Mouse (Mus musculus): Measurements from ENCODE around the gene Tmem45b. TPM values are rescaled to one million over a fixed set of nuclear protein-coding genes. Genes with fewer than 3 reads are reported as not detected.
A peak's percentile ranks its signal among the peaks of the same experiment; 100 is the strongest.
"Not testable (repeated sequence)": the region's sequence is repeated elsewhere in the genome, so short reads cannot be mapped to it uniquely, and the experiment has no call there.

The Tmem45b gene
- 0.11 and 0.27 TPM in 2 replicates for polyA plus RNA-seq (2014; fragmentation: Nextera tagmentation; extraction: Ambion mirVana)

DNA sequence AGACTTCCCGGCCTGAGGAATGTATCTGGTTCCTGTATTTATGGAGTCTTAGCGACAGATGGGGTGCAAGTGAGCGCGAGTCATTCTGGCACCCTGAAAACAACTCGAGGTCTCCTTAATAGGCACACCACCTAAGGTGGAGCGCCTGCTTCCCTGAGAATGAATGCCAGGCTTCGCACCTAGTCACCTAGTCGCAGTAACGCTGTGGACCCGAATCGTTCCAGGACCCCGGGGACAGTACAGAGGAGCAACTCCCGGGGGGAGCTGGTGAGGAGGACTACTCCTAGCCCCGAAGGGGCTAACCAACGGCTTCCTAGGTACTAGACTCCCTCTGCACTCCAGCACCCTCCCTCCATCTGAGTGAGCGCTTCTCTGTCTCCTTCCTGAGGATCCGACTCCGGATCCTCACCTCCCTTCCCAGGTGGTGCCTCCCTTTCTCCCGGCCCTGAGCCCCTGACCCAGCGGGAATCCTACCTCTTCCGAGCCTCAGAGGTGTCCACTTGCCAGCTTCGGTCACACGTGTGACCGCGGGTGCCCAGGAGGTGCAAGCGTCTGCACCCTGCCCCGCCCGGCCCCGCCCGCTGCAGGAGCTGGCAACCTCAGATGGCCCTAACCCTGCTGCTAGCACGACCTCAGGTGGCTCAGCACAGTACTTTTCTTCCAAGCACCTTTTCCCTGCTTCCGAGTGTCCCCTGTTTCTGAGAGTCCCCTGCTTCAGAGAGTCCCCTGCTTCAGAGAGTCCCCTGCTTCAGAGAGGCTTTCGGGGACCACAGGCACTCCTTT, at the start of gene Tmem45b:
TSS of gene Tmem45b (minus strand) at position 771 of the 783 bp plus-strand sequence.
- no peak for DNase-seq (ENCODE audit: low spot score)
- H3K9me3 ChIP-seq (ENCODE audit: control insufficient read depth, low read length): no peaks in the 10 kb centered on the region
- H3K4me1 ChIP-seq (replicated peaks; ENCODE audit: control insufficient read depth, insufficient read depth, low read length): 0 out of 2 replicates have a peak, but pooled peaks cover 5% of the 10 kb centered on the region
- H3K27me3 ChIP-seq (ENCODE audit: control insufficient read depth, insufficient read depth, low read length): peaks cover 19% of the 10 kb centered on the region
- H3K27ac ChIP-seq: no peak within 1 kb of the TSS
- ATAC-seq (ENCODE audit: low FRiP score): no peak
- no peak within 1 kb of the TSS; the same call in 1 of the 2 replicates for H3K4me3 ChIP-seq (replicated peaks; ENCODE audit: low read length)
- H3K9ac ChIP-seq: no peak within 1 kb of the TSS
- WGBS: 10% methylated on average over 33 of the region's 33 CpGs
- no peaks in the 10 kb centered on the region for H3K36me3 ChIP-seq (replicated peaks; ENCODE audit: control insufficient read depth, insufficient read depth)
- H3K4me2 ChIP-seq (replicated peaks): peak within 1 kb of the TSS; percentile 34

DNA sequence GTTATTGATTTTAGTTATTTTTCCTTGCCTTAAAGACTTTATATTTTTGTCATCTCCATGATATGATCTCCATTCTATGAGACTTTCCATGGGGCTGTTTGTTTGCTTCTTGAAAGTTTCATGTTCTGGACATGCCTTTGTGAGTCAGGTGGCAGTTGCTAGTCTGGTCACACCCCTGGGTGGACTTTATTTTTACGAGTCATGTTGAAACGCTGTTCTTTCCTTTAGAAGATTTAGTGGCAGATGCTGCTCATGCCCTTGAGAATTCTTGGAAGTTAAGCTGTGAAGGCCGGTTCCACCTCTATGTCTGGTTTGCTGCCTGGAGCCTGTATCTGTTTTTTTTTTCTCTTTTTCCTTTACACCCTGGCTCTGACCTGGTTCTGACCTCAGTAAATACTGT, 43.9 kb upstream of the Tmem45b start:
- Histone ChIP-seq H3K9me3 (ENCODE audit: control insufficient read depth, low read length) (no peaks in the 10 kb centered on the region), H3K4me2 (replicated peaks) (no peak overlapping the region), H3K4me1 (replicated peaks; ENCODE audit: control insufficient read depth, insufficient read depth, low read length) (no peaks in the 10 kb centered on the region), H3K27me3 (ENCODE audit: control insufficient read depth, insufficient read depth, low read length) (no peaks in the 10 kb centered on the region), H3K9ac (no peak overlapping the region), H3K4me3 (replicated peaks; ENCODE audit: low read length) (no peak overlapping the region), H3K27ac (no peak overlapping the region), H3K36me3 (replicated peaks; ENCODE audit: control insufficient read depth, insufficient read depth) (no peaks in the 10 kb centered on the region)
- no peak for ATAC-seq (ENCODE audit: low FRiP score)
- 79% methylated on average over 3 of the region's 3 CpGs for WGBS
- no peak for DNase-seq (ENCODE audit: low spot score)

GRCm38 (mm10) chr9:31501221-31501620, 37.0 kb upstream of the Tmem45b start:
- not testable (repeated sequence) for H3K4me3 ChIP-seq (replicated peaks; ENCODE audit: low read length); DNase-seq (ENCODE audit: low spot score); H3K4me2 ChIP-seq (replicated peaks); H3K9me3 ChIP-seq (ENCODE audit: control insufficient read depth, low read length); H3K27me3 ChIP-seq (ENCODE audit: control insufficient read depth, insufficient read depth, low read length); H3K27ac ChIP-seq; ATAC-seq (ENCODE audit: low FRiP score); H3K4me1 ChIP-seq (replicated peaks; ENCODE audit: control insufficient read depth, insufficient read depth, low read length); H3K9ac ChIP-seq; H3K36me3 ChIP-seq (replicated peaks; ENCODE audit: control insufficient read depth, insufficient read depth)
- WGBS: 86% methylated on average over 1 of the region's 1 CpGs

DNA sequence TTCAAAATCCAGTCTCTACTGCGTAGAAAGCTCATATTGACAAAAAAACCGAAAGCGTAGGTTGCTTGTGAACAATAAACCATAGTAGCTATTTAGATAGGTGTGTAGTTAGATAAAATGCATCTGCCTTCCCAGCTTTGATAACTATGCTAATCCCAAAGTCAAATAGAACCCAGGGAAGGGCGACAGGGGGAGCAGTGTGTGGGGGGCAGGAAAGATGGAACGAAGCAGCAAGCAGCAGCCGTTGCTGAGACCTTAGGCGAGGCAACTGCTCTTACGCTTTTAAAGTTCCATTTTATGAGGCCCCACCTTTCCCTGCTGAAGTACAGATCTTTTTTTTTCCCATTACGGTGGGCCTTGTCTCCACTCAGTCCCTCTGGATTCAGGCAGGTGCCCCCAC, 1.1 kb downstream of the Tmem45b start:
- H3K36me3 ChIP-seq (replicated peaks; ENCODE audit: control insufficient read depth, insufficient read depth): no peaks in the 10 kb centered on the region
- H3K4me3 ChIP-seq (replicated peaks; ENCODE audit: low read length): no peak overlapping the region
- H3K4me2 ChIP-seq (replicated peaks): no peak overlapping the region
- H3K27me3 ChIP-seq (ENCODE audit: control insufficient read depth, insufficient read depth, low read length): peaks cover 19% of the 10 kb centered on the region
- DNase-seq (ENCODE audit: low spot score): no peak
- H3K9ac ChIP-seq: no peak overlapping the region
- H3K4me1 ChIP-seq (replicated peaks; ENCODE audit: control insufficient read depth, insufficient read depth, low read length): 0 out of 2 replicates have a peak, but pooled peaks cover 5% of the 10 kb centered on the region
- 56% methylated on average over 9 of the region's 9 CpGs for WGBS
- no peaks in the 10 kb centered on the region for H3K9me3 ChIP-seq (ENCODE audit: control insufficient read depth, low read length)
- no peak overlapping the region for H3K27ac ChIP-seq
- no peak for ATAC-seq (ENCODE audit: low FRiP score)

GRCm38 (mm10) chr9:31454356-31454755, 9.9 kb downstream of the Tmem45b start:
- Histone ChIP-seq H3K4me2 (replicated peaks) (no peak overlapping the region), H3K4me1 (replicated peaks; ENCODE audit: control insufficient read depth, insufficient read depth, low read length) (no peaks in the 10 kb centered on the region), H3K27me3 (ENCODE audit: control insufficient read depth, insufficient read depth, low read length) (no peaks in the 10 kb centered on the region), H3K9me3 (ENCODE audit: control insufficient read depth, low read length) (no peaks in the 10 kb centered on the region), H3K9ac (no peak overlapping the region), H3K27ac (no peak overlapping the region), H3K36me3 (replicated peaks; ENCODE audit: control insufficient read depth, insufficient read depth) (no peaks in the 10 kb centered on the region), H3K4me3 (replicated peaks; ENCODE audit: low read length) (no peak overlapping the region)
- 34% methylated on average over 1 of the region's 1 CpGs for WGBS
- no peak for DNase-seq (ENCODE audit: low spot score)
- no peak for ATAC-seq (ENCODE audit: low FRiP score)

GRCm38 (mm10) chr9:31452166-31452565, 12.1 kb downstream of the Tmem45b start:
- 84% methylated on average over 10 of the region's 10 CpGs for WGBS
- H3K4me1 ChIP-seq (replicated peaks; ENCODE audit: control insufficient read depth, insufficient read depth, low read length): no peaks in the 10 kb centered on the region
- no peak for ATAC-seq (ENCODE audit: low FRiP score)

GRCm38 (mm10) chr9:31449145-31449772, 15.0 kb downstream of the Tmem45b start:
- H3K36me3 ChIP-seq (replicated peaks; ENCODE audit: control insufficient read depth, insufficient read depth): no peaks in the 10 kb centered on the region
- no peak overlapping the region for H3K4me3 ChIP-seq (replicated peaks; ENCODE audit: low read length)
- H3K4me2 ChIP-seq (replicated peaks): no peak overlapping the region
- no peaks in the 10 kb centered on the region for H3K27me3 ChIP-seq (ENCODE audit: control insufficient read depth, insufficient read depth, low read length)
- H3K27ac ChIP-seq: no peak overlapping the region
- no peaks in the 10 kb centered on the region for H3K4me1 ChIP-seq (replicated peaks; ENCODE audit: control insufficient read depth, insufficient read depth, low read length)
- H3K9me3 ChIP-seq (ENCODE audit: control insufficient read depth, low read length): no peaks in the 10 kb centered on the region
- no peak overlapping the region for H3K9ac ChIP-seq
- no peak for ATAC-seq (ENCODE audit: low FRiP score)
- no peak for DNase-seq (ENCODE audit: low spot score)
- 87% methylated on average over 7 of the region's 7 CpGs for WGBS

More at GRCm38 (mm10) chr9:31452166-31452565, 12.1 kb downstream of the Tmem45b start:
- no peak overlapping the region for H3K4me2 ChIP-seq (replicated peaks)
- no peaks in the 10 kb centered on the region for H3K9me3 ChIP-seq (ENCODE audit: control insufficient read depth, low read length)
- H3K4me3 ChIP-seq (replicated peaks; ENCODE audit: low read length): no peak overlapping the region
- H3K9ac ChIP-seq: no peak overlapping the region
- H3K27ac ChIP-seq: no peak overlapping the region
- H3K27me3 ChIP-seq (ENCODE audit: control insufficient read depth, insufficient read depth, low read length): no peaks in the 10 kb centered on the region
- H3K36me3 ChIP-seq (replicated peaks; ENCODE audit: control insufficient read depth, insufficient read depth): no peaks in the 10 kb centered on the region
- DNase-seq (ENCODE audit: low spot score): no peak

DNA sequence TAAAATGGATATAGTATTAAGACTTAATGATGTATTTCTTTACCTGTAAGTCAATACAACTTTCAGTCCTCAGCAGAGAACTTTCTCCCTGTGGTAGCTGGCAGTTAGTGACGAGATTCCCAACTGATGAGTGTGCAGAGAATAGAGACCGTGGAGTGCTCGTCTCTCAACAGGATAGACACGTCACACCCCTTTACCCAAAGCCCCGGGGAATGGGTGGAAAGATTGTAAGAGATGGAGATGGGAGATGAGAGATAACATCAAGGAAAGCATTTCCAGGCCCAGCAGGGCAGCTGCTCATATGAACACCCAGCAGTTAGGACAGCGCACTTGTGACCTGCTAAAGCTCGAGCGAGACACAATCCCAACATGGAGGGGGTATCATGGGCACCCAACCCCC, 20.0 kb downstream of the Tmem45b start:
- no peaks in the 10 kb centered on the region for H3K27me3 ChIP-seq (ENCODE audit: control insufficient read depth, insufficient read depth, low read length)
- H3K9ac ChIP-seq: no peak overlapping the region
- WGBS: 78% methylated on average over 8 of the region's 8 CpGs
- H3K9me3 ChIP-seq (ENCODE audit: control insufficient read depth, low read length): no peaks in the 10 kb centered on the region
- no peak overlapping the region for H3K27ac ChIP-seq
- no peaks in the 10 kb centered on the region for H3K4me1 ChIP-seq (replicated peaks; ENCODE audit: control insufficient read depth, insufficient read depth, low read length)
- no peak overlapping the region for H3K4me2 ChIP-seq (replicated peaks)
- H3K4me3 ChIP-seq (replicated peaks; ENCODE audit: low read length): no peak overlapping the region
- no peaks in the 10 kb centered on the region for H3K36me3 ChIP-seq (replicated peaks; ENCODE audit: control insufficient read depth, insufficient read depth)
- no peak for DNase-seq (ENCODE audit: low spot score)
- ATAC-seq (ENCODE audit: low FRiP score): no peak

- Histone ChIP-seq H3K9me3 (ENCODE audit: control insufficient read depth, low read length) (no peaks in the 10 kb centered on the region), H3K4me1 (replicated peaks; ENCODE audit: control insufficient read depth, insufficient read depth, low read length) (no peaks in the 10 kb centered on the region), H3K27ac (no peak overlapping the region), H3K9ac (no peak overlapping the region), H3K36me3 (replicated peaks; ENCODE audit: control insufficient read depth, insufficient read depth) (no peaks in the 10 kb centered on the region), H3K27me3 (ENCODE audit: control insufficient read depth, insufficient read depth, low read length) (no peaks in the 10 kb centered on the region), H3K4me3 (replicated peaks; ENCODE audit: low read length) (no peak overlapping the region), H3K4me2 (replicated peaks) (no peak overlapping the region)
- ATAC-seq (ENCODE audit: low FRiP score) (no peak), DNase-seq (ENCODE audit: low spot score) (no peak)
- 81% methylated on average over 3 of the region's 3 CpGs for WGBS
These were observed 22.8 kb downstream of the Tmem45b start for GRCm38 (mm10) chr9:31441487-31441886.
